Mouse (Mus musculus) liver, postnatal 0 days (tissue): ENCODE data around the gene Rab3gap2.
A peak's percentile ranks its signal among the peaks of the same experiment; 100 is the strongest.

Experiments
- CTCF ChIP-seq: sonication (generic); IDR thresholded peaks from 2 replicates; pipeline ENCODE4 v1.5.1; 2016; ENCODE audit warnings: antibody characterized with exemption, low read depth
- EP300 ChIP-seq: IDR thresholded peaks from 2 replicates; pipeline ENCODE4 v1.6.1; 2016; ENCODE audit warnings: antibody characterized with exemption, low read depth, mild to moderate bottlenecking

DNA sequence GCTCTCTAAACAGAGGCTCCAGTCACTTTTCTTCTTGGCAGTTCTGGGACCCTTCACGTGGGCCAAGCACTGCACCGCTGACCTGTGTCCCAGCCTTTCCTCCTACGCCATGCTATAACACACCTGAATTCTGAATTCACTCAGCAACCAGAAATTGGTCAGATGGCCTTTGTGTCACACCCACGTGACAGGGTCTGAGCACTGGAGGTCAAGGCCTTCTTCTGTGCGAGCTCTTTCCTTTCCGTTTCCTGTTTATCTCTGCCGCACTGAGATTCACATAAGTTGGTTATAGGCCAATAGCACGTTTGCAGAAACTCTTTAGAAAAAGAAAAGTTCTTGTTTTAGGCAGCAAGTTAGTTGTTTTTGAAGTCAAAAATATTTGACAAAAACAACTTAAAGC is 44.8 kb downstream of the Rab3gap2 start:
- no peak for TF ChIP-seq CTCF
- peak; percentile 53 for TF ChIP-seq EP300
